Mouse (Mus musculus): ENCODE results near the gene Cbl.
A peak's percentile ranks its signal among the peaks of the same experiment; 100 is the strongest.

Gene Cbl

DNA sequence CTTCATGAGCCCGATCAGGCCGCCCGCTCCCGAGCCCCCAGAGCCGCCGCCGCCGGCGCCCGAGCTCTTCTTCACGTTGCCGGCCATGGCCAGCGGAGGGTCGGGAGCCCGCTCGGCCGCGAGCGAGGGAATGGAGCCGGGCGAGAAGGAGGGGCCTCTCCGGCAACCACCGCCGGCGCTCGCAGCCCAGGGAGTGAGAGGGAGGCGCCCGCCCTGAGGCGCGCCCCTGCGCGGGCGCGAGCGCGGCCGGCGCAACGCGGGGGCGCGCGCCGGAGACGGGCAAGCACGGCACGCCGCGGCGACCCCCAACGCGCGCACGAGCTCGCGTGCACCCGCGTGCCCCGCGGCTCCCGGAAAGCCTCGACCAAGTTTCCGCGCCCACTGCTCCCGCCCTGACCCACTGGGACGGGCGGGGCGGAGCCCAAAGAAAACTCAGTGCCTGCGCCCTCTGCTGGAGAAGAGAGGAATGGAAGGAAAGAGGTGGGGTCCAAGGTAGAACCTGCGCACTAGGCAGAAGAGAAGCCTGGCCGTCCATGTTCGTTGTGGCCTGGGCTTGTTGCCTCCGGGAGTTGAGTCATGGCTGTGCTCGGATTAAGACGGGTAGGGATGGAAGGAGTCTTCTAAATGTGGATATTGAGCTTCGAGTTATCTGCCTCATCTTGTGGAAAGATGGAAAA lies at the start of gene Cbl:
Gene Cbl (minus strand): TSS at position 248 of the 677 bp plus-strand sequence.
- peak; percentile 98 for DNase-seq (ENCODE audit: low read depth in 1 of 2, low spot score in 2 of 2)

DNA sequence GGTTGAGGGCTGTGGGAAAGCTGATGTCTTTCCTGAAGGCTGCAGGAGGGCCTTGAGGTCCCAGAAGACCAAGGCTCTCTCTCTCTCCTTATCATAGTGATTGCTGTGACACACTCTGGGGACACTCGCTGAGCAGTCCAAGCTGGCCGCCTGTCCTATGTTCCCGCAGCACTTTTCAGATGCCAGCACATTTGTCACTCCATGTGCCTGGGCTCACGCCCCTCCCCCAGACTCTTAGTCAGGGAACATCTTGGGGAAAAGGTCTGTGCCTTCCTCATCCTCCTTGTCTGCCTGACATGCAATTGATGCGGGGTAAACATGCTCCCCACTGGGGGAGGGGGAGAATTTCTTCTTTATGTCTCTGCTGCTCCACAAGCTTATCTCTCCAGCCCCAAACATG lies 49.3 kb upstream of the Cbl start:
- DNase-seq (ENCODE audit: low read depth in 1 of 2, low spot score in 2 of 2) = no peak

DNA sequence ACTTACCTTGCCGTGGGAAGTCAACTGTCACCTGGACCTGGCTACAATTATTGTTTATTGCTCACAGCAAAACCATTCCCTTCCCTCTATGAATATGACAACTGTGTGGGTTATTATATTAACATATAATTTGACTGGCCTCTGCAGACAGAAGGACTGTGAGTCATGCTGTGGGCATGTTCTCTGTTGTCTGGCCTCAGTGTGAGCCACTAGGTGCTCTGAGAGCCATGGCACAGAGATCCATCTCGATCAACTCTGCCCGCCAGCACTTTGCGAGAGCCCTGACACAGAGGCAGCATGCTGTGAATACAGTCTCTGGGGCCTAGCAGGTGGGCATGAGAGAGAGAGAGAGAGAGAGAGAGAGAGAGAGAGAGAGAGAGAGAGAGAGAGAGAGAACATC lies 36.1 kb upstream of the Cbl start:
- DNase-seq (ENCODE audit: low read depth in 1 of 2, low spot score in 2 of 2) = no peak

DNA sequence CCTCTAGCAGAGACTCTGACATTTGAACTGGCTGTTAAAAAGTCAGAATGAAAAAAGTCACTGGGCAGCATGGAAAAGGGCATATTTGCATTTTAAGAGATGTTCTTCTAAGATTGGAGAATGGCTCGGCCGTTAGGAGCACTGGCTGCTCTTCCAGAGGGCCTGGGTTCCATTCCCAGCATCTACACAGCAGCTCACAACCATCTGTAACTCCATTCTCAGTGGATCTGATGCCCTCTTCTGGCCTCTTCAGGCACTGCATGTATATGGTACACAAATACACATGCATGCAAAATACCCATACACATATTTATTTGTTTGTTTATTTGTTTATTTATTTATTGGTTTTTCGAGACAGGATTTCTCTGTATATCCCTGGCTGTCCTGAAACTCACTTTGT lies 35.2 kb upstream of the Cbl start:
- DNase-seq (ENCODE audit: low read depth in 1 of 2, low spot score in 2 of 2) = no peak

DNA sequence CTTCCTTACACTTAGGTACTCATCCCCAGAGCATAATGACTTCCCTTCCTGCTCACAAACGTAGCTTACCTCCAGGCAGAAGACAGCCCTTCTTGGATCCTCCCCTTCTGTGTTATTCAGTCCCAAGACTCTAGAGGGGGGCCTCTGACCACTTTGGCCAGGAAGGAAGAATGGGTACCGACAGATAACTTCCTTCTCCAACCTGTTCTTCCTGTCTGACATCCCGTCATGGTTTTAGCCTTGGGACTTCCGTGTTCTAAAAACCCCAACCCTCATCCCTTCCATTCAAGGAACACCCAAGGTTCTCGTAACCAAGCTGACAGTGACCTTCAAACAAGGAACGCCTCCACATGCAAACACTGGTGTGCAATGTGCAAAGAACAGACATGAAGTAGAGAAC lies 34.6 kb upstream of the Cbl start, which contains the start of gene Nlrx1:
Gene Nlrx1 (minus strand): TSS at position 168 of the 400 bp plus-strand sequence.
- DNase-seq (ENCODE audit: low read depth in 1 of 2, low spot score in 2 of 2) = peak in 1 of 2 experiments; percentile 42

DNA sequence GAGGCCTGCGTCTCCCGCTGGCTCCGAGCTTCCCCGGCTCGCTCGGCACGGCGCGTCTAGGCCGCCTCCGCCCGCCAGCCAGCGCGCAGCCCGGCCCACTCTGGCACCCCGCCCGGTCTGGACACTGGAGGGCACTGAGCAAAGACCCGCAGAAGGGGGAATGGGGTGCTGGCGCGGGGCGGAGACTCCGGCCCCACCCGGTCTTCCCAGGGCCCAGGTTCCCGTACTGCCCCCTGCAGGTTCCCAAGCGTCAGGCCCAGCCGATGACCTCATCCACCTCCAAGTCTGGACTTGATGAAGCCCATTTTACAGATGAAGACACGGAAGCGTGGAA lies 34.1 kb upstream of the Cbl start:
- peak; percentile 71 to 82 for DNase-seq (ENCODE audit: low read depth in 1 of 2, low spot score in 2 of 2)

DNA sequence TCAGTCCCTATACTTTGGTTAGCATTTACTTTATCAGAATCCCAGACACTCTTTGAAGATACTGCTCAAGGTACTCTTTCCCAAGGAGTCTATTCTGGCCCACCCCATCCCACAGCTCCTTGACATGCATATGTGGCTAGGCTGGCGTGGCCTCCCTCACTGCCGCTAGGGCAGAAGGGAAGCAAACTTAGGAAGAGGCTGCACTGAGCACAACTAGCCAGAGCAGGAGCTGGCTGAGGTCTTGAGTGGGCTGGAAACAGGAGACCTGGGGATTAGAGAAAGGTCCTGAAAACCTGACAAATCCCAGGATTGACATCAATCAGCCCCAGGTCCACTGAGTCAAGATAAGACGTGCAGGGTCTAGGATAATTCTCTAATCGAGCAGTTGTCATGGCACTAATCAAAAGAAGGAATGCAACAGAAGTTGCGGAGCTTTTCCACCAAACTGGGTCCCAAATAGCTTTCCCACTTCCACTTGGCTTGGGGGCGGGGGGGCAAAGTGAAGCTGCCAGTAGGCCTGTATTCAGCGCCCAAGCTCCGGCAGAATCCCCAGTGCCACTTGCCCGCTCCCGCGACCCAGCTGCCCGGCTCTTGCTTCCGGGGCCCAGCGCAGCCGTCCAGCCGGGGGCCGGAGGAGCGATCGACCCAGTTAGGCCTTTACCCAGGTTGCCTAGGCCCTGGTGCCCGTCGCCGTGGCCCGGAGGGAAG lies 33.6 kb upstream of the Cbl start:
- DNase-seq (ENCODE audit: low read depth in 1 of 2, low spot score in 2 of 2) = no peak

DNA sequence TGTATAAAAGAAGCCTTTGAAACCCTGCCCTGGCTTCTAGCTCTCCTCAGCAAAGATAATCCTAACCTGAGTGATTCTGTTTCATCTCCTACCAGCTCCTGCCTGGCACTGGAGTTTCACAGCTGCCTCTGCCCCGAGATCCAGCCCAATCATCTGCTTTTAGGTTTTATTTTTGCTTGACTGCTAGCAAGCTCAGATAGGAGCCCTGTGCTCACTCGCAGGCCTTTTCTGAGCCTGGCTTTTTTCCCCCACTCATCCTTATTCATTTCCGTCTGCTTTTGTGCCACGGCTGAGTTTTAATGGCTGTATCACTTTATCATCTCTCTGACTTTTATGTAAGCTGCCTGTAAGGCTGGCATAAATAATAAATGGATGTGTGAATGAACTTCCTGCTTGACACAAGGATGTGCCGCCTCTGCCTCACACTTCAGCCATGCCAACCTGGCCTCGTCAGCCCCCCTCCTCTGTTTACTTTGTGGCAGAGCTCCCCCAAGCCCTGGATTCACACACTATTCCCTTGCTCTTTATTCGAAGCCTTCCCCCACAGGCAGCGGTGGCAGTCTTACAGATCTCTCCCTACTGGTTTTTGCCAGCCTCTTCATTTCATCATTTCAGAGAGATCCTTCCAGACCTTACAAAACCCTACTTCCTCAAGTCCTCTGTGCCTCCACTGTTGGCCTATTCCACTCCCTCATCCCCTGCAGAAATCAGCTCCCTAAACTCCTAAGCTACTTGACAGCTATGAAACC lies 32.8 kb upstream of the Cbl start:
- DNase-seq (ENCODE audit: low read depth in 1 of 2, low spot score in 2 of 2) = no peak

DNA sequence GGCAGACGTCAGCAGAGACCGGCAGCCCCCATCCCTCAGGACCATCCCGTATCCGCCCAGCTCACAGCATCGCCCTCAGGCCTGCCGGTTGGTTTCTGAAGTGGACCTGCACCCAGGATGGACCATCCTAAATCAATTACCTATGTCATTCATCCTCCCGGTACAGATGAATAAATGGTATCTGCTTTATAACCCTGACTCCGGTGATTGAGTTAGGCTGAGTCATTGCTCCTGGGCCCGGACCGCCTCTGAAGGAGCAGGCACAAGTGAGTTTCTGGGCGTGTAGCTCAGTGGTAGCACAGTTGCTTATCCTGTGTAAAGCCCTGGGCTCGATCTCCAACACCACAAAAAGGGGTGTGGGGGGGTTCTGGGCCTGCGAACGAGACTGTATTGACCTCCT lies 27.5 kb upstream of the Cbl start:
- DNase-seq (ENCODE audit: low read depth in 1 of 2, low spot score in 2 of 2) = no peak

DNA sequence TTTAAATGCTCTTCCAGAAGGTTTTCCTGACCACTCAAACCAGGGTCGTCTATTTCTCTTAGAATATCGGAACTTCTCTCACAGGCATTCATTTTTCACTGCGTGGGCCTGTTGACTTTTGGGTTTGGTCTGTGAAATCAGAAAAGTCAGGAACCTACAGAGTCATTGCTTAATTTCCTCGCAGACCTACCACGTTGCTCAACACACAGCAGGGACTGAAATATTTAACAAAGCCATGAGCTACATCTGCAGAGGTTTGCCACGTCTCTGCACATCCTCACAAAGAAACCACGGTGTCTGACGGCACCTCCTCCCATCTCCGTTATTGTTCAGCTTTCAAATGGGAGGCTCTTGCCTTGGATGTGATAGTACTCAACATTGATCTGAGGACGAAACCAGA lies 25.2 kb upstream of the Cbl start:
- DNase-seq (ENCODE audit: low read depth in 1 of 2, low spot score in 2 of 2) = no peak

DNA sequence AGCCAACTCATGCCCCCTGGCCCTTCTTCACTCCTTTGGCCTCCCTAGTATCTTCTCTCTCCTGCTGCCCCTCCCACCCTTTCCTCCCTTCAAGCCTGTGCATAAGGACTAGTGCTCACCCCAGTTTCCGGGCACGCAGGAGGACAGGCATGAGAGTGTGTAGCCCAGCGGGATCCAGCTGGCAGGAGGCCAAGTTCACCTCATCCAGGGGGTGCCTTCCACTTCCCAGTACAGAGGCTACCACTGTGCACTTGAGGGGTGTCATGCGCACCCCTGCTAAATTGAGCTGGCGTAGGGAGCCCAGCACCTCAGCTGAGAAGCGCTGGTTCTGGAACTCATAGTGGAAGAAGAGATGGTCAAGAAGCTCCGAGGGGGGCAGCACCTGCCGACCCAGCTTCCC lies 22.4 kb upstream of the Cbl start:
- DNase-seq (ENCODE audit: low read depth in 1 of 2, low spot score in 2 of 2) = no peak

DNA sequence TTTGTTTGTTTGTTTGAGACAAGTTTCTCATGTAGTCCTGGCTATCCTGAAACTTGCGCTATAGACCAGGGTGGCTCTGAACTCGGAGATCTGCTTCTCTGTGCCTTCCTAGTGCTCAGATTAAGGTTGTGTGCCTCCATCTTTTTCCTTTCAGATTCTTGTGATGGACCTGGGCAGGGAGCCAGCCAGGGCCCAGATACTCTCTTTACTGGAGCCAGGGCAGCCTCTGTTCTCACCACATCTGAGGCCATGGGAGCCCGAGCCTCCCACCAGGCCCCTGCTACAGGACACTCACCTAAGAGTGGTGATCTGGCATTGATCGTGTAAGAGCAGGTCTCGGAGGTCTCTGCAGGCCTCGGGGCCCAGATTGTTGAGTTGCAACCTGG lies 21.3 kb upstream of the Cbl start:
- DNase-seq (ENCODE audit: low read depth in 1 of 2, low spot score in 2 of 2) = no peak

DNA sequence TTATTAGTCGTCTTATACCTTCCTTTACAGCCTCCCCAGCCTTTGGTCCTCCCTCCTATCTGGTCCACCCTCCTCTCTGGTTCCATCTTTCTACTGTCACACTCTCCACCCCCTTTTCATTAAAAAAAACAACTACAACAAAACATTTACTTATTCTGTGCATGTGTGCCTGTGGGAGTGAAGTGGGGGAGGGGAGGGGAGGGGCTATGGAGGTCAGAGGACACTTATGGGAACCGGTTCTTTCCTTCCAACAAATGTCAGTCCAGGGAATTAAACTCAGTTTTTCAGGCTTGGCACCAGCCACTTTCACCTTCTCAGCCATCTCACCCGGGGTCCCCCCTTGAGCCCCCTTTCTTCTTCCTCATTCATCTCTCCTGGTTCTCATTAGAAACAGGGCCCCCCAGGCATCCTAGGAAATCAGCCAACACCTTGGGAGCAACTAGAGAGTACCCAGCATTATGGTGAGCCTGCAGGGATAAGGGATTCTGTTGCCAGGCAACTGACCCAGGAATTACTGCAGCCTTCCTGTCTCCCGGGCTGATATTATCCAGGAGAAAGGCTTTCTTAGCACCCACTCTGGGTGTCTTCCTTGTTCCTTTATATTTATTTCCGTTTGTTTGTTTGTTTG lies 20.8 kb upstream of the Cbl start:
- no peak for DNase-seq (ENCODE audit: low read depth in 1 of 2, low spot score in 2 of 2)

DNA sequence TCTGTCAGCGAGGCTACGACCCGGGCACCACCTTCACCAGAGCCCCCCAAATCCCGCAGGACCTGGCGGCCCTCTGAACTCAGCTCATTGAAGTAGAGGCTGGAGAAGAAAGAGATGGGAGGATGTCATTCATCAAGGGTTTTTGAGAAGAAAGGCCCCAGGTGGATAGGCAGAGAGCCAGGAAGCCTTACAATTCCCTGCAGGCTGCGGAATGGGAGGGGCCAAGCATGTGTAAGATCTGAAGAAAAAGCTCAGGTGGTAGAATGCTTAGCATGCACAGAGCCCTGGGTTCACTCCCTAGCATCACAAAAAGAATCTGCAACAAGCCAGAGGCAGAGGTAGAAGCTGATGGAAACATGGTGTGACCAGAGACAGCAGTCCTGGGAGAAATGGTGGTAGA lies 19.6 kb upstream of the Cbl start:
- no peak for DNase-seq (ENCODE audit: low read depth in 1 of 2, low spot score in 2 of 2)

DNA sequence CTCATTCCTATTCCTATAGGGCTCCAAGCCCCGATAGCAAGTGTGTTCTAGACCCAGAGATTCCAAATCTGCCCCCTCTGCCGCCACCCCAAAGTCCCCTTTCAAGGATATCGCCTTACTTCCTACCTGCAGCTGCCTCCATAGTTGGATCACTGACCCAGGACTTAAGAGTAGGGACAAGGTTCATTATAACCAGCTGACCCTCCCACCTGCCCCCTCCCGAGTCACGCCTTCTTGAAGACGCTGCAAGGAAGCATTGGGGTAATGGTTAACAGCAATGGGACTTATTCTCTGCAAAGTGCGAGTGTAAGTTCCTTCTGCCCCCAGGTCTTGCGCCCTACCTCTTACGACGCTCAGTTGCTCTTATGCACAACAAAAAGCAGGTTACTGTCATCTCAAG lies 17.5 kb upstream of the Cbl start, which contains the start of gene Pdzd3:
Gene Pdzd3 (minus strand): TSS at position 158 of the 400 bp plus-strand sequence.
- no peak for DNase-seq (ENCODE audit: low read depth in 1 of 2, low spot score in 2 of 2)

DNA sequence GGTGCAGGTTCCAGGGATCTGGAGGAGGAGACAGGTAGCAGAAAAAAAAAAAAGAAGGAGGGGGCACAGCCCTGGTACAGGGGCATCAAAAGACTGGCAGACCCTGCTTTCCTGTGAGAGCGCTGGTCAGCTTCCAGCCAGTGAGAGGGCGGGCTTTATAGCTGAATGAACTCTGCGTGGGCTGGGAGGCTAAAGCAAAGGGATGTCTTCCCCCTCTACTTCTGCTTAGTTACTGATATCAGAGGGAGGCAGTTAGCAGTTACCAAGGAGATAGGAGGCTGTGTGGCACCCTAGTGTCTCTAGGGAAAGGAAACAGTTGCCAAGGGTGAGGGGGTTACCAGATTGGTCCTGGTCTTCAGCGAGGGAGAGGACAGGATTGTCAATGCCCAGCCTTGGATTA lies 16.6 kb upstream of the Cbl start:
- DNase-seq (ENCODE audit: low read depth in 1 of 2, low spot score in 2 of 2) = no peak

DNA sequence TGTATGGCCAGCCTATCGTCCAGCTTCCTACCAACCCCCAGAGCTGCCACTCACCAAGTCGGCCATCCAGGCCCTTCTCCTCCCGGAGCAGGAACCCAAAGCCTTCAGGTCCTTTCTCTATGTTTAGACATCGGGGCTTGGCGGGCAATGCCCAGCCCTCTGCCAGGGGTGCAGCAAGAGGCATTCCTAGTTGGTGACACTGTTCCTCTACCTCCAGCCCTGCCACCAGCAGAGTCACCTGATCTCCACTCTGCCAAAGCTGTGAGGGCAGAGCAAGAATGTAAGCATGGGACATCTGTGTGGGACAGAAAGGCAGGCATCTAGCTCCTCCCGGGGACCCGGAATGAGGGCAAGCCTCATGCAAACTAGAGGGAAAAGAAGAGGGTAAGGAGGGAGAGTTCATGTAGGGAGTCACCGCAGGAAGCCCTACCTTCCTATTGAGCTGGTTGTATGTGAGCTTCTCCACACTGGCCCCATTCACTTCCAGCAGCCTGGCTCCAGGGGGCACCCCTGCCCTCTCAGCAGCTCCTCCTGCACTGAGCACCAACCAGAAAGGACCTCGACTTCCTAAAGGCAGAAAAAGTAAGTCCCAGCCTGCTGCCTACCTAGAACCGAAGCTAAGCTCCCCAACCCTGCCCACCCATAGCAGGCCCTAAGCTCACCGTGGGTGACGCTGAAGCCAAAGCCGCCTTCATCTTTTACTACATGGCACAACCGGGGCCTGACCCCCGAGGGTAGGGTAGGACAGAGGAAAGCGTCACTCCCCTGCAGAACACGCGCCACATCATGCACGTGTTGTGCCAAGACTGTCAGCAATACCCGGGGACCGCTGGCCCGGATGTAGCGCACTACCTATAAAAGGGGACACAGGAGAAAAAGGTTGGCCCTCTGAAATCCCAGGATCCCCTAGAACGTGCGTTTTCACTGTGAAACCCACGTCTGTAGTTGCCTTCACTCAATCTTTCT lies 15.6 kb upstream of the Cbl start:
- peak in 1 of 2 experiments; percentile 52 for DNase-seq (ENCODE audit: low read depth in 1 of 2, low spot score in 2 of 2)

DNA sequence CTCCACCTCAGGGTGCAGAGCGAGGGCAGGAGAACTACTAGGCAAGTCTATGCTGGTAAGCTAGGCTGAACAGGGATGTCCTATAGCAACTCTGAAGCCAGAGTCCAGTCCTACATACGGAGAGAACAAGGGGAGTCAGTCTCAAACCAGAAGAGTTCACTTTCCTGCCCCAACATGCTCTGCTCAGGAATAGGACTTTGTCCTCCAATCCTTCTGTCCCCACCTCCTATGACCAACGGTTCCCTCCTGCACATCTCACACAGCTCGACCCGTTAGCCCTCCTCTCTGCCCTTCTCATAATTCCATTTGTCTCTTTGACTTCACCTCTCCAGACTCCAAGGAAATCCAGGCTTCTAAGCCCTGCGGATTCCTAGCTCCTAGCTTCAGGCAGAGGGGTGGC lies 14.1 kb upstream of the Cbl start:
- DNase-seq (ENCODE audit: low read depth in 1 of 2, low spot score in 2 of 2) = no peak

DNA sequence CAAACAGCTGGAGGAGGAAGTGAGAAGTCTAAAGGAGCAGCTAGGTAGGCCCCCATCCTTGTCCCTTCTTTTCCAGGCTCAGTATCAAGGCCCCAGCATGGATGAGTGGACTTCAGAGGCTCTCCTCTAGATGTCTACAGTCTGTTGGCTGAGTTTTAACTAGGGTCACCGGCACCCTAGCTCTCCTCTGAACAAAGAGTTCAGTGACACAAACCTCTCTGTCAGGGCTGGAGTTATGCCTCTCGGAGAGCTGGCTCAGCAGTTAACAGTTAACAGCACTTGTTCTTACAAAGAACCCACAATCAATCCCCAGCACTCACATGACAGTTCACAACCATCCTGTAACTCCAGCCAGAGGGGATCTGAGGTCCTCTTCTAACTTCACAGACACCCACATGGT lies 9.8 kb upstream of the Cbl start:
- no peak for DNase-seq (ENCODE audit: low read depth in 1 of 2, low spot score in 2 of 2)

DNA sequence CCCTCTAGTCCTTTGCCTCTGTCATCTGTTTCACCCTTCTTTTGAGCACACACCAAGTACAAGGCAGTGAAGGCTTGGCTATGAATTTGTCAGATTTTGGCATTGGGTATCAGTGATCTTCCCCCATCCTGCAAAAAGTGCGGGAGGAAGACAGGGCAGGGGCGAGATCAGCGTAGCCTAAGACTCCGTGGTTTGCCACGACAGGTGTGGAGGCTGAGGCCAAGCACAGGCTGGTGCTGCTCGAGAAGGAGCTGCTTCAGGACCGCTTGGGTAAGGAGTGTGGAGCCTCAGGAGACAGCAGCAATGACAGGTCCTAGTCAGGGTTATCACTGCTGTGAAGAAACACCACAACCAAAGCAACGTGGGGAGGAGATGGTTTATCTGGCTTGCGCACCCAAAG lies 7.6 kb upstream of the Cbl start:
- DNase-seq (ENCODE audit: low read depth in 1 of 2, low spot score in 2 of 2) = no peak

DNA sequence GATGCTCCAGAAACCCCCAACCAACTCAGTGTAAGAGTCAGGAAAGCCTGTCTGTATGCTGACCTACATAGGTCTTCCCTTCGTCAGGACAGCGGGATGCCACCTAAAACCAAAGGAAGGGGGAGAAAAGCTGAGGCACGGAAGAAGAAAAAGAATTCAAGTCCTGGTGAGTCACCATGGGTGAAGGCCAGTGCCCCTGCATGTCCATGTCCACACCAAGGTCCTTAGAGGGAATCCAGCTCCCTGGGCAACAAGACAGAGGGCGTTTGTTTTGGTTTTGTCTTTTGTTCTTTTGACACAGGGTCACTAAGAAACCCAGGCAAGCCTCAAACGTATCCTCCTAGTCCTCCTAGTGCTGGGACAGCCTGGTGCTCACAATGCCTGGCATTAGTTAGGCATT lies 7.1 kb upstream of the Cbl start:
- no peak for DNase-seq (ENCODE audit: low read depth in 1 of 2, low spot score in 2 of 2)

Data from monocyte, adult 2 months (primary cell).